Mouse (Mus musculus): ENCODE results near the gene Lactb. TPM values are rescaled to one million over a fixed set of nuclear protein-coding genes. Genes with fewer than 3 reads are reported as not detected.

The Lactb gene
- total and polyA plus RNA-seq, 3 experiments, result 14.6 to 29.4 (median 23.7) TPM

DNA sequence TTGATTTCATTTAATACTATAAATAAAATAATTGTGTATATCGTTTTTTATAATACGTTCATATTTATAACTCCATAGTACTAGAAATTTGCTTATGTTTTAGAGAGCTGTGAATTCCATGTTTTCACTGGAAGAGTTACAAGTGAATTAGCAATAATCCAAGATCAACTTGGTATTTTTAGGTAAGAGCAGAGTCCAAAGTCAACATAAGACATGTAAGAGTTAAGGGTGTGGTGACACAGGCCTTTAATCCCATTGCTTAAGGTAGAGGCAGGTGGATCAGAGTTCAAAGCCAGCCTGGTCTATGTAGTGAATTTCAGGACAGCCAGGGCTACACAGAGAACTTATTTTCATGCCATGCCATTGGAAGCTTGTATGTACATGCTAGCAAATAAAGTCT is 26.7 kb downstream of the Lactb start:
- dilution Hi-C loops (cut with MboI; ENCODE audit: extremely low pct_ligation_motif_present, extremely low pct_unique_long_range_greater_than_20kb, low sequenced_read_pairs), result no loop called here
- no peak for TF ChIP-seq E2F4 (IDR thresholded peaks at IDR 0.05; ENCODE audit: insufficient replicate concordance, low read depth, low read length)
- TF ChIP-seq CHD2 (IDR thresholded peaks at IDR 0.05; ENCODE audit: low read length), result no peak
- TF ChIP-seq MAZ (IDR thresholded peaks at IDR 0.05; ENCODE audit: low read depth, low read length), result no peak
- no peak for TF ChIP-seq RCOR1 (conservative IDR thresholded peaks at IDR 0.05; ENCODE audit: low read depth, low read length)
- TF ChIP-seq ZKSCAN1 (IDR thresholded peaks at IDR 0.05; ENCODE audit: borderline replicate concordance, low read depth, low read length), result no peak
- no peak for TF ChIP-seq ZMIZ1 (IDR thresholded peaks at IDR 0.05; ENCODE audit: low read depth, low read length)
- no peak for TF ChIP-seq ZNF384 (IDR thresholded peaks at IDR 0.05; ENCODE audit: low read depth, low read length)
- TF ChIP-seq JUND (conservative IDR thresholded peaks at IDR 0.05; ENCODE audit: low read depth, low read length), result no peak
- no peak for TF ChIP-seq EP300 (IDR thresholded peaks at IDR 0.05; ENCODE audit: low read length)
- TF ChIP-seq MEF2A (IDR thresholded peaks at IDR 0.05; ENCODE audit: borderline replicate concordance, low read depth, low read length), result no peak
- TF ChIP-seq TBP (conservative IDR thresholded peaks at IDR 0.05; ENCODE audit: low read depth, low read length), result no peak
- in situ Hi-C loops (cut with MboI; ENCODE audit: low pct_ligation_motif_present, low pct_unique_long_range_greater_than_20kb, low sequenced_read_pairs), result loop anchor here (10.0 kb wide), 1 partner anchor 94 kb away; no protein-coding TSS in a partner anchor
- Histone ChIP-seq H3K79me2 (replicated peaks; ENCODE audit: control insufficient read depth, extremely low read depth, insufficient read depth, poor library complexity, severe bottlenecking) (peaks cover 13% of the 10 kb centered on the region), H3K36me3 (replicated peaks in 1 of 2; ENCODE audit: control insufficient read depth in 1 of 2, insufficient read depth in 1 of 2, low read length in 1 of 2) (peaks cover 8 to 23% of the 10 kb centered on the region in 2 experiments), H3K27ac (ENCODE audit: insufficient read depth, low read depth) (no peak overlapping the region), H3K9ac (ENCODE audit: insufficient read depth, low read depth) (no peak overlapping the region), H3K27me3 (replicated peaks) (no peaks in the 10 kb centered on the region), H3K4me2 (ENCODE audit: insufficient read depth, low read depth, poor library complexity, severe bottlenecking) (0 out of 2 replicates have a peak overlapping the region, but pooled peaks have one; percentile 15), H3K9me3 (replicated peaks; ENCODE audit: low read length) (no peaks in the 10 kb centered on the region), H3K4me1 (ENCODE audit: control insufficient read depth in 1 of 2, insufficient read depth in 2 of 2) (peaks cover 5 to 12% of the 10 kb centered on the region in 2 experiments; a peak in 3 of 4 replicates), H3K4me3 (replicated peaks in 1 of 3; ENCODE audit: low read depth in 2 of 3, low read length in 2 of 3, poor library complexity in 1 of 3) (no peak overlapping the region)
- DNase-seq (ENCODE audit: extremely low read depth), result no peak

DNA sequence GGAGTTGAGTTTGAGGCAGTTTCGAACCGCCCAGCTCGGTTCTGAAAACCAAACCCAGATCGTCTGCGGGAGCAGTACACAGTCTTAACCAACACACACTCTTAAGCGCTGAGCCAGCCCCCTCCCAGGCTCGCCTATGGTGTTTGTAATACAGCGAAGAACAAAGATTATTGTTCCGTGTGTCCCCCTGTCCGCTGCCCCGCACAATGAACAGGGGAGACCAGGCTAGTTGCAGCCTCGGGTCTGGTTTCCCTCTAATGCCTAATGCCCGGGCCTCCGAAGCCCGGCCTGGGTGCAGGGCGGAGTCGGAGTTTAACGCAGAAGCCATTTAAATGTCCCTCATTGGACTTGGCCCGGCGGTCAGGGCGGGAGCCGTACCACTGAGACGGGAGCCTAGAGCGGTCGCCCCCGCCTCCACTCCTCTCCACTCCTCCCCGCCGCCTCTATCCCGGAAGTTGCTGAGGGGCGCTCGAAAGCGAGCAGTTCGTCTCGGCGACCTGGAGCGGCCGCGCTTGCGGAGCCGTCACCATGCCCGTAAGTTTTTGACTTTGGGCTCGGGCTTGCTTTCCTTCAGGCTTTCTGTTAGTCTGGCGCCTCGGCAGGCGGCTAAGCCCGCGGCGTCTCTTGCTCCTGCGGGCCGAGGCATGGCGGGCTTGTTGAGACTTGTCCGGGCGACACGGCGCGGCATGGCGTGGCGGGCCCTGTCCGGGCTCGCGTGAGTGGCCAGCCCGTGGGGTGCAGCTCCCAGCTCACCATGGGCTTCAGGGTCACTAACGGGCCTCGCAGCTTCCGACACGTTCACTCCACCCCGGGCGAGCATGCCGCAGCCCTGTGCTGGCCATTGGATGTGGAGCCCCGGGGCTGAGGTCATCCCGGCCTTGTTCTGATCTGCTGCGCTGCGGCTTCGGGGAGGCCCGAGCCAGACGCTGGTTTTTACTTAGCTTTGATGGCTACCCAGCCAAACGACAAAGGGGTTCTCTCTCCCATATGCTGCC is 29.3 kb downstream of the Lactb start, which contains the start of gene Rps27l:
TSS of gene Rps27l (plus strand) at position 440 of the 995 bp plus-strand sequence.
- Histone ChIP-seq H3K9ac (ENCODE audit: insufficient read depth, low read depth) (peak within 1 kb of the TSS; percentile 96), H3K27me3 (replicated peaks) (no peaks in the 10 kb centered on the region), H3K4me2 (ENCODE audit: insufficient read depth, low read depth, poor library complexity, severe bottlenecking) (peak within 1 kb of the TSS; percentile 33), H3K4me3 (replicated peaks in 1 of 3; ENCODE audit: low read depth in 2 of 3, low read length in 2 of 3, poor library complexity in 1 of 3) (peak within 1 kb of the TSS; percentile 81 to 96 (median 89)), H3K79me2 (replicated peaks; ENCODE audit: control insufficient read depth, extremely low read depth, insufficient read depth, poor library complexity, severe bottlenecking) (peaks cover 13% of the 10 kb centered on the region), H3K27ac (ENCODE audit: insufficient read depth, low read depth) (peak within 1 kb of the TSS; percentile 85), H3K36me3 (replicated peaks in 1 of 2; ENCODE audit: control insufficient read depth in 1 of 2, insufficient read depth in 1 of 2, low read length in 1 of 2) (peaks cover 8 to 15% of the 10 kb centered on the region in 2 experiments), H3K9me3 (replicated peaks; ENCODE audit: low read length) (no peaks in the 10 kb centered on the region), H3K4me1 (ENCODE audit: control insufficient read depth in 1 of 2, insufficient read depth in 2 of 2) (peaks cover 5 to 19% of the 10 kb centered on the region in 2 experiments; a peak in 3 of 4 replicates)
- in situ Hi-C loops (cut with MboI; ENCODE audit: low pct_ligation_motif_present, low pct_unique_long_range_greater_than_20kb, low sequenced_read_pairs) (loop anchor here (10.0 kb wide), 1 partner anchor 91 kb away; no protein-coding TSS in a partner anchor), dilution Hi-C loops (cut with MboI; ENCODE audit: extremely low pct_ligation_motif_present, extremely low pct_unique_long_range_greater_than_20kb, low sequenced_read_pairs) (no loop called here)
- peak; percentile 93 for DNase-seq (ENCODE audit: extremely low read depth)
- TF ChIP-seq SIN3A (IDR thresholded peaks at IDR 0.05; ENCODE audit: low read length) (peak; percentile 92), IRF4 (IDR thresholded peaks at IDR 0.05; ENCODE audit: low read depth, low read length) (peak; percentile 59; the same call in 1 of the 2 replicates), KAT2A (IDR thresholded peaks at IDR 0.05; ENCODE audit: insufficient replicate concordance, low read length) (peak; percentile 61; the same call in 1 of the 2 replicates), UBTF (IDR thresholded peaks at IDR 0.05; ENCODE audit: low read depth, low read length) (no peak; the same call in 1 of the 2 replicates), NELFE (IDR thresholded peaks at IDR 0.05; ENCODE audit: low read depth, low read length) (peak; percentile 95), MYC (IDR thresholded peaks at IDR 0.05; ENCODE audit: low read depth, low read length) (peak; percentile 81), MAX (IDR thresholded peaks at IDR 0.05; ENCODE audit: low read length) (peak; percentile 86), JUND (conservative IDR thresholded peaks at IDR 0.05; ENCODE audit: low read depth, low read length) (no peak), BHLHE40 (IDR thresholded peaks at IDR 0.05; ENCODE audit: low read depth, low read length) (peak; percentile 57; the same call in 1 of the 2 replicates), E2F4 (IDR thresholded peaks at IDR 0.05; ENCODE audit: insufficient replicate concordance, low read depth, low read length) (peak; percentile 47; the same call in 1 of the 2 replicates), TCF12 (IDR thresholded peaks at IDR 0.05; ENCODE audit: low read depth, low read length) (peak; percentile 92; the same call in 1 of the 2 replicates), POLR2AphosphoS2 (IDR thresholded peaks at IDR 0.05; ENCODE audit: low read depth, low read length) (peak; percentile 88; the same call in 1 of the 2 replicates), USF1 (IDR thresholded peaks at IDR 0.05; ENCODE audit: low read depth, low read length) (no peak), MAFK (IDR thresholded peaks at IDR 0.05; ENCODE audit: insufficient replicate concordance, low read length) (no peak), ZMIZ1 (IDR thresholded peaks at IDR 0.05; ENCODE audit: low read depth, low read length) (peak; percentile 93), ELF1 (IDR thresholded peaks at IDR 0.05; ENCODE audit: low read depth, low read length) (peak; percentile 97), ZC3H11A (IDR thresholded peaks at IDR 0.05; ENCODE audit: low read depth, low read length) (no peak), MAZ (IDR thresholded peaks at IDR 0.05; ENCODE audit: low read depth, low read length) (peak; percentile 87), CTCF (conservative IDR thresholded peaks at IDR 0.05 in 1 of 2, IDR thresholded peaks at IDR 0.05 in 1 of 2; ENCODE audit: low read depth in 2 of 2, low read length in 2 of 2) (no peak), ZKSCAN1 (IDR thresholded peaks at IDR 0.05; ENCODE audit: borderline replicate concordance, low read depth, low read length) (no peak), RAD21 (IDR thresholded peaks at IDR 0.05; ENCODE audit: low read depth, low read length) (no peak), POLR2A (IDR thresholded peaks at IDR 0.05; ENCODE audit: low read depth, low read length) (peak; percentile 92), MEF2A (IDR thresholded peaks at IDR 0.05; ENCODE audit: borderline replicate concordance, low read depth, low read length) (peak; percentile 73; the same call in 1 of the 2 replicates), EP300 (IDR thresholded peaks at IDR 0.05; ENCODE audit: low read length) (no peak)

Measured in CH12.LX (cell line).